Mouse (Mus musculus): ENCODE results near the gene Lypd6b.
A peak's percentile ranks its signal among the peaks of the same experiment; 100 is the strongest.

Gene Lypd6b

DNA sequence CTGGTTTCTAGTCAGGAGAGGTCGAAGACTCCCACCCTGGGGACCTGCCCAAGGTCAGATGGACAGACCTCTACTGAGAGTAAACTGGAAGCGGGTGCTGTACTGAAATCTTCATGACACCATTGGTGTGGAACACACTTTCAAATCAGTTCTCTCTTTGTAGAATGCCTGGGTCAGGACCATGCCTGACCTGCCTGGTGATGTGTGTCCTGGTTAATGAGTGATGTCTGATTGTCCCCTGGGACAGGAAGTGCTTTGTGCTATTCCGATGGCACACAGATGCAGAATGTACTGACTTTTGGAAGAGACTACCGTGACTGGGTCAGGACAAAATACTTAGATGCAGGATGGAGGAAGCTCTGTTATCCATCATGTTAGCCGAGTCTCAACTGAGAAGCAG lies 17.0 kb upstream of the Lypd6b start:
- DNase-seq (ENCODE audit: low spot score in 2 of 2): no peak

DNA sequence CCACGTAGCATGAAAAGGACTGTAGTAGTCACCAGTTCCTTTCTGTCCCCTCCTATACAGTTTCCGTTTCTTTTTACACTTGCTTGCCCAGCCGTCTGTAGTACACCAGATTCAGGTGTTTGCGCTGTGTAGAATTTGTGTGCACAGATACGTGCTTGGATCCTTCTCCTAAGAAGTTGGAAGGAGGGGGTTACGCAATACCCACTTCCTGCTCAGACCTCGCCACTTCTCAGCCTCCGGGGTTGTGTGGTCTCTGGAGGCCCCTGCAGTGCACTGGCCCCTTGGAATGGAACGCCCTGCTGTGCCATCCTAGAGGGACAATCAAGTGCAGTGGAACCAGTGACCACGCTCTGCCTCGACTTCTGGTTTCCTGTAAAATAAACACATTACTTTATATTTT lies 16.3 kb upstream of the Lypd6b start:
- no peak for DNase-seq (ENCODE audit: low spot score in 2 of 2)

DNA sequence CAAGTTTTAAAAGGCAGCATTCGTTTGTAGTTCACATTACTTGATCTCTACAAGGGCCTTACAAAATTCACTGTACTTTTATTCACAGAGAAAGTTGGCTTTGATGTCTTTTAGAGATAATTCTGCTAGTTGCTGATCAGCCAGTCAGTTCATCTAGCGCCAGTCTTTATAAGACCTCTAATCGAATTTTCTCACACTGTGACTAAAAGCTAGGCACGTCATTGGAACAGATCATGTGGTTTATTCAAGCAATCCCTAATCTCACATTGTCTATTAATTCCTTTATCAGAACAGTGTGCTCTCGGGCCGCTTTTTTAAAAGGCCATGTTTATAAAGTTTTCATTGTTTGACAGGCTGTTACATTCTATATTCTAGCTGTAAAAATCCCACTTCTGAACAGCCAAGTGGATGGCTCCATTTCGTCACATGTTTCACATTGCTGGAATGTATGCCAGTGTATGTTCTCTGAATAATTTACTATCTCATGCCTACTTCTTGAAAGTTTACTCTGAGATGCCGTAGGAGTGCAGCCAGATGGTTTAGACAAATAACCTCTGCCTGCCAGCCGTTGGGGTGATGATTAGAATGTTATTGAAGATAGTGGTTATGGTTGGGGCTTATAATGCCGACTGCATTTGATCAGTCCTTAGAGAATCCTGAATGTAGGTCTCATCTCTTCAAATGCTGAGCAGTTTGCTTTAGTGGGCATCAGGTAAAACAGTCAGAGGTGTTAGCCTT lies 14.1 kb upstream of the Lypd6b start:
- no peak for DNase-seq (ENCODE audit: low spot score in 2 of 2)

DNA sequence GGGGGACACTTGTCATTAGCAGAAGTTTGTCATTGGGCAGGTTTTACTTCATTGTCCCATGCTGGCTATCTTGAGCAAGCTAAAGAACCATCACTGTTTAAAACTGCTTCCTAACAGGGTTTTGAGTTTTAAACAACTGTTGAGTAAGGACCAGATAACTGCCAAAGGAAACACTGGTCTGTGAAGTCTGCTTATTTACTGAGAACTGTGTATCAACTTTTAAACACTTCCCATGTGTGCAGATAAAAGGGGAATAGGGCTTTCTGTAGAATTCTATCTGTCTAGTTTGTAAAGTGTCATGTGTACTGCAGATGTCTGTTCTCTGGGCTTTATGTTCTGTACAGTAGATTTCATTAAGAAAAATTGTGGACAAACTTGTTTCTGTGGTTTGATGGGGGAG lies 13.3 kb upstream of the Lypd6b start:
- DNase-seq (ENCODE audit: low spot score in 2 of 2): no peak

DNA sequence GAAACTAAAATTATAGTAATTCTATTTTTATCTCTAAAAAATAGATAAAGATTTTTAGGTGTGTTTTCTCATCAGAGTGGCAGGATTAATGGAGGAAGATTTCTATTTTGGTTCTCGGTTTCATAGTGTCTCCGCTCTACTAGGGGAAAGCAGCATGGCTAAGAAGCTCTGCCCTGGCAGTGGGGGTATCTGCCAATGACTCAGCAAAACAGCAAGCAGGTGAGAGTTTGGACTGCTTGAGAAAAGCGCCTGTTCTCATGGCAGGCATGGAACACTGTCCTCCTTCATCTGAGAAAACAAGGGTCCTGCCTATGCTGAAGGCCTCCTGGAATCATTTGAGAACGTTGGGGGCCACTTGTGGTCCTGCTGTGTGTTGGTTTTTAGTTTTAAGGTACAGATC lies 12.3 kb upstream of the Lypd6b start:
- DNase-seq (ENCODE audit: low spot score in 2 of 2): no peak

DNA sequence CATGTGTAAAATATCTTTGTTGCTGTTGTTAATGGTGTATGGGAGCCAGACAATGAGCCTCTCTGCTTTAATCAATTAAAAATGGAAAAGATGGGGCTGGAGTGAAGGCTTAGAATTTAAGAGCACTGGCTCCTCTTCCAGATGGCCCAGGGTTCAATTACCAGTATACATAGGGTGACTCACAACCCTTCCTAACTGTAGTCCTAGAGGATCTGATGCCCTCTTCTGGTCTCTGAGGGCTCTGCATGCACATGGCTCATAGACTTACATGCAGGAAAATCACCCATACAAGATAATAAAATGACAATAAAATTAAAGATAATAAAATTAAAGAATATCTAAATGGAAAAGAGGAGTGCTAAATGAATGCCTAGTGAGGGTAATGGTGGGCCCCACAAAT lies 11.8 kb upstream of the Lypd6b start:
- DNase-seq (ENCODE audit: low spot score in 2 of 2): no peak

DNA sequence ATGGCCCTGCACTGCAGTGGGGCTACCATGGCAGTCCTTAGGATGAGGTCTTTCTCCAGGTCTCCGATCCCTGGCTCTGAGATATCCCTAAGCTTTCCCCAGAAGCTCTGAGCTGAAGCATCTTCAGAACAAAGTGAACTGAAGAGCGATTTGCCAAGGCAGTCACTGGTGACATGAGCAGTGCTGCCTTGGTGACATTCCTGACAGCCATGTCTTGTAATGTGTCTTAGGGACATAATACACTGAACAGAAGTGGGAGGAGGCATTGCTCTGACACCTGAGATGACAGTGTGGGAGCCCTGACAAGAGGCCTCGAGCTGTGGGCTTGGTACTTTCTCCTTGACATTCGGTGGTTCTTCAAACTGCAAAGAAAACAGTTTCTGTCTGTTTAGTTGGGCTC lies 11.1 kb upstream of the Lypd6b start:
- DNase-seq (ENCODE audit: low spot score in 2 of 2): no peak

DNA sequence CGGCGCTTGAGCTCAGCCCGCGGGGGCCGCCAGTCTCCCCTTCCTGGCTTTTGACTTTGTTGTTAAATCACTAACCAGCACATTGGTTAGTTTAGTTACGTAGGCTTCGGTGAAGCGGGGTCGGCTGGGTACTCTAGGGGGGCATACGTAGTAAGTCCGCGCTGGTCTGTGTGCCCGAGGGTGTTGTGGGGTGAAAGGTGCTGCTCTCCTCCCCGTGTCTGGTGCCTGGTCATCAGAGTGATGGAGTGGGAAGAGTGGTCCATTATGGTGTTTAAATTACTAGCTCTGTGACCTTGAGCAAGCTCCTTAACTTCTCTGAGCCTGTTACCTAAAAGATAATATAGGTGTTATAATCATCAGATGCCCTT lies 547 bp downstream of the Lypd6b start:
- no peak for DNase-seq (ENCODE audit: low spot score in 2 of 2)

DNA sequence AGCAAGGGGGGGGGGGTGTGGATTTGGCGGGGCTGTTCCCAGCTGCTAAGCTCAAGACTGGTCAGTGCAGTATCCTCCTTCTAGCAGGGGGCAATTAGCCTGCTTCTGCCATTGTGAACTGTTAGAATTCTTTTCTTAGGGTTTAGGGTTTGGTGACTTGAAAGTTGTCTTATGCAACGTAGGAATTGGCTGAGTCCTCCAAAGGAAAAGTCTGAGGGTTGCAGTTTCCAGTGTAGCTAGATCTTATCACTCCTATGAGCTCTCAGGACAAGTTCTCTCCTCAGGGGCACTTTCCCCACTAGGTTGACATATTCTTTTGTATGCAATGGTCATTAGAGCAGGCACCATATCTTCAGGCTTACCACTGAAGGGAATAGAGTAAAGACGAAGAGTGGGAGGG lies 1.2 kb downstream of the Lypd6b start:
- no peak for DNase-seq (ENCODE audit: low spot score in 2 of 2)

DNA sequence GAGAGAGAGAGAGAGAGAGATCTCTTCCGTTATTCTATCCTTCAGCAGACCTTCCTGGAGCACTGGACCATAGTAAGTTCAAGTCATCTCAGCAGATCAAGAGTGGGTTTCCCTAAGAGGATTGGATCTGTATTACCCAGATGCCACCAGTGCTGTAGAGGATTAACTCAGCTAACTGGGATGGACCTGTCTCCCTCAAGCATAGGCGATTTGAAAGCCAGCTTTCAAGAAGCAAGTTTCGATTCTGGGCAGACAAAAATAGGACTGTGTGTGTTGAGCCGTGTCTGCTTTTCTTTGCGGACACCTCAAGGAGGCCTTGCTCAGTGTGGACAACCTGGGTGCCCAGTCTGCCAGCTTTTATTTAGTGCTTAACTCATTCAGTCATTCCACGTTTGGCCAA lies 1.6 kb downstream of the Lypd6b start:
- no peak for DNase-seq (ENCODE audit: low spot score in 2 of 2)

DNA sequence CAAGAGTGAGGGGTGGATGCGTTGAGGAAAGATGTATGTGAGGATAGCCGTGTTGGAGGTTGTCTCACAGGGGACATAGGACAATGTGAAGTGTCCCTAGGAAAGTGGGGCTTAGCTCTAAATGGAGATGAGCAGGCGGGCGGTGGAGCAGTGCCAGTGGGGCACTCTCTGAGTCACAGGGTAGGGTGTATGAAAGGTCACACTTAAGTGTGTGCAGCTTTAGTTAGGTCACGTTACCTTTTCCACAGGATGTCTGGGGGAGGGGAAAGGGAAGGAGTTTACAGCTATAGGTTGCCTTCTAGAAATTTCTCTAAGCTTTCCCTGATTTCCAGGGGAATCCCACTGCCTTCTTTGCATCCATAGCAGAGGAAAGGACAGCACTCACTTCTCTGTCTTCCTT lies 2.0 kb downstream of the Lypd6b start:
- no peak for DNase-seq (ENCODE audit: low spot score in 2 of 2)

DNA sequence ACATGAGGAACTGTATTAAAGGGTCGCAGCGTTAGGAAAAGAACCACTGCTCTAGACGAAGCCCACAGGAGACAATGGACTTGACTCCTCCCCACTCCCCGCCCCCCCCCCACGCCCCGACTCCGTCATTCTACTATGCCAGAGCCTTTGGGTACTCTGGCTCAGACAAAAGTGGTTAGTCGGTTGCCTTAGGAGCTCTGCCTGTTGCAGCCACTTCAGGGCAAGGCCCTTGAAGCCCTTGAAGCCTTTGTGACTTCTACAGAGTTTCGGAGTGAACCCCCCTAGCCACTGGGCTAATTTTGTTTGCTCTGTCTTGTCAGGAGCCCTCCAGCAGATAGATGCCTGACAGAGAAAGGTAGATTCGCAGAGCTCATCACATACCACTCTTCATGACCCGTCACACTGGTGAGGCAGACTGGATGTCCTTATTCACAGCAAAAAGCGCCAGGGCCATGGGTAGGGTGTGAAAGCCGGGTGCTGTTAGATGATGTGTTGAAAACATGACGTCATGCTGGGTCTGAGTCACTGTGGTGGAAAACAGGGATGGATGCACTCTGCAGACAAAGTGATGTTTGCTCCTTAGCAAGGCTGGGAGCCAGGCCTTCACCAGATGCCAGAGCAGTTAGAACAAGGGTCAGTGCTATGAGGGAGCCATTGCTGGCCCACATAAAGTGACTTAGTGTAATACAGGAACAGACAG lies 10.1 kb downstream of the Lypd6b start:
- no peak for DNase-seq (ENCODE audit: low spot score in 2 of 2)

DNA sequence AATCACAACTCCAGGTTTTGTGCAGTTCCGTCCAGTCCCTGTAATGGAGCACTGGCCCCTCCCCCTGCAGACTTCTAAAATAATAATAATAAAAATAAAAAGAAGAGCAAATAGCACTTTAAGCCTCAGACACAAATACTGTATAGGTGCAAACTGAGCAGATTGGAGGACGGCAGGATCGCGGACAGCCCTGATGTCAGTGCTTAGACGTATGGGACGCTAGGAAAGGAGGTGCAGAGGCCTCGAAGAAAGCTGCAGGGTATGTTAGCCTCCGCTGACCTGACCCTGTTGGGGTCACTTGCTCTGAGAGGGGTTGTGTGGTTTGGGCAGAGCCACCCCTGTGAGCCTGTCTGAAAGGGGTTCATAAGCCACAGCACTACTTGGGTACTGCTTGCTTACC lies 17.0 kb downstream of the Lypd6b start:
- DNase-seq (ENCODE audit: low spot score in 2 of 2): no peak

DNA sequence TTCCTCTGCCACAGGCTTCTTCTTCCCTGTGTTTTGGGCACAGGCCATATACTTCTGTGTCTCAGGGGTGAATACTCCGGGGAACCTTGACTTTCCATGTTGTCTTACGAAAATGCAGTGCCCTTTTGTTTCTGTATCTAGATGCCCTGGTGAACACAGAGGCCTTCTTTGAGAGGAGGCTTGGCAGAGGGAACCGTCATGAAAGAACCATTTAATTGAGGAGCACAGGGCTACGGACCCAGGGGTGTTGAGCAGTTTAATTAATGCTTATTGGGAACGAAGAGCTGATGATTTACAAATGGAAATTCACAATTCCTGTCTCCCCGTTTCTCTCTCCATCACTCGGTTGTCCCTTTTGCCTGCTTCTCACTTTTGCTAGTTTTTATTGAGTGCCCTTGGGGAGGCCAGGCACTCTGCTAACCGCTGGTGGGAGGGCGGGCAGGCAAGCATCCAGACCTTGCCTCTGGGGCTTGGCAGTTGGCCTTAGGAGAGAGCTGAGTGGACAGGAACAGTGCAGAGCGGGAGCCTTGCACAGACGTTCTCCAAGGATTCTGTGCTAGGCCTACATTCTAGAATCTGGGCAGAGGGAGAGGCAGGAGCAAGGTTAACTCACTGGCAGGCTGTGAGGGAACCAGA lies 18.4 kb downstream of the Lypd6b start:
- DNase-seq (ENCODE audit: low spot score in 2 of 2): peak in 1 of 2 experiments; percentile 24

DNA sequence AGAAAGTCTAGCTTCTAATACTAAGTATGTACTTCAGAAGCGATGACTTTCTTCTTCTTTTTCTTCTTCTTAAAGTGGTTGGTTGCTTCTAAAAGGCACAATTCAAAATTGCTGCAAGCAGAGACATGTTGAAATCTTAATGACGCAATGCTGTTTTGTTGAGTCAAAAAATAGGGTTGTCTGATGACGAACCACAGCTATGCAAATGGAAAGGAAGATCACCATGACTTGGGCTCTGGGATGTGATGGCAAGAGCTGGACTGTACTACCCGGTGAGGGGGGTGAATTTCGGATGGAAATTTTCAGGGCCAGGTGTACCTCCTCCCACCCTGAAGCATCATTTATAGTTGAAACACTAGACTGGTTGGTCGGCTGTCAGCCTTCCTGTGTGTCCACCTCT lies 22.0 kb downstream of the Lypd6b start:
- DNase-seq (ENCODE audit: low spot score in 2 of 2): no peak

DNA sequence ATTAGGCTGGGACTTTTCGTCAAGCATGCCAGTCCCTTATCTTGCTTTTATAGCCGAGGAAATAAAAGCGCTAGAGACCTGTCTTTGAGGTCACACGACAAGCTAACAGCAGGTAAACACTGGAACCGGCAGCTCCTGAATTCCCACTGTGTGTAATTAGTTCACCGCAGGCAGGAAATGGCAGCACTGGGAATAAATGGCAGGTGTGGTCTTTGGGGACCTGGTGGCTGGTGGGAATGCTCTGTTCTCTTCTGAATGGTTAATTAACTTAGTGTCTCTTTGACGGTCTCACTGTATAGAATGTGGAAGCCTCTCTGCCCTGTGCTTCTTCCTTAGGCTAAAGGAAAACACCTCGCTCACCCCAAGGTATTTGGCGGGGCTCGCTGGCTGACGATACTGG lies 23.9 kb downstream of the Lypd6b start:
- DNase-seq (ENCODE audit: low spot score in 2 of 2): no peak

DNA sequence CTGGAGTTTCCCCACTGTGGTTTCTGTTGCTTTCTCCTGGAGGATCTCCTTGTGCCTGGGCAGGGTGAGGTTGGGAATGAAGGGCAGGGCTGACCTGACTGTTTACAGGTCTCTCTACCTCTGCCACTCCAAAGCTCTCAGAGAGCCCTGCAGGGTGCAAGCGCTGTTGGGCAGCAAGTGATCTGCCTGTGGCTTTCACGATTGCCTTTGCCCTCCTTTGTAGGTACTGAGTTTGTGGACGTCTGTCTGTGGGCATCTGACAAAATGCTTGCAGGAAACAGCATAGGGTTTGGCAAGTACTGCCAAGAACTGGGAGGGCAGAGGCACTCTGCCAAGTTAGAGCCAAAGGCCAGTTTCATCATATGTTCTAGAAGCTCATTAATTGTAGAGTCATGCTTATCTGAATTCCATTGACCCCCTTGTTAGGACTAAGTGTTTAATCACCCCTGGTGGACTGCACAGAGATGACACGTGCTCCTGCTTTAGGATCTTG lies 24.4 kb downstream of the Lypd6b start:
- DNase-seq (ENCODE audit: low spot score in 2 of 2): peak in 1 of 2 experiments; percentile 22

DNA sequence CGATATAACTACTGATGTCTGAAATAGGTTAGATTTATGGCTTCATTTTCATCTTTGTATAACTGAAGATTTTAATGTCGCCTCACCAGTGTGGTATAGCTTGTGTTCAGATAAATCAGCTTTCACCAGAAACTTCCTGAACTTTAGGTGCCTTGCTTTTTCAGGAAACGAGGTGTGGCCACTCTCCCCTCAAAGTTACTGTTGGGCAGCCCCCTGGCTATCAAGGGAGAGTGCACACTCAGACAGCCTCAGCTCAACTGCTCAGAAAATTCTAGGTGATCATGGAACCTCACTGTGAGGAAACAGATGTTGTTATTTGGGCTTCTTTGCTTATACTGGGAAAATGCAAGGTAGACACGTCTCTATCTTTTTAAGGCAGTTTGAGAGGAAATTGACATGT lies 25.7 kb downstream of the Lypd6b start:
- DNase-seq (ENCODE audit: low spot score in 2 of 2): no peak

DNA sequence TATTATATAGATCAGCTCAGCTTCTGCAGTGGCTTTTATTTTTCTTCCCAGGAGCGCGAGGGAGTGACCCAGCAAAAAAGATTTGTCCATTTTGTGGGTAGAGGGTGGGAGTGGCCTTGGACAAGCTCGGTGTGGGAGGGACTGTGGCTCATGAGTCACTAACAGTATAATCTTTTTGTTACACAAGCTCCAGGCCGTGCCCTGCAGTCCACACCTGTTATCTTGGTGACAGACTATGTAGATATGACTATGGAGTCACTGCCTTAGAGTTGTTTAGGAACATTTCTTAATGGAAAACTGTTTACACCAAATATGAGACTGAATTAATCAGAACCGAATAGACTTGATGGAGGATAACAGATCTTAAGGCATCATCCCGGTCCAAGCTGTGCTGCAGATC lies 26.5 kb downstream of the Lypd6b start:
- no peak for DNase-seq (ENCODE audit: low spot score in 2 of 2)

DNA sequence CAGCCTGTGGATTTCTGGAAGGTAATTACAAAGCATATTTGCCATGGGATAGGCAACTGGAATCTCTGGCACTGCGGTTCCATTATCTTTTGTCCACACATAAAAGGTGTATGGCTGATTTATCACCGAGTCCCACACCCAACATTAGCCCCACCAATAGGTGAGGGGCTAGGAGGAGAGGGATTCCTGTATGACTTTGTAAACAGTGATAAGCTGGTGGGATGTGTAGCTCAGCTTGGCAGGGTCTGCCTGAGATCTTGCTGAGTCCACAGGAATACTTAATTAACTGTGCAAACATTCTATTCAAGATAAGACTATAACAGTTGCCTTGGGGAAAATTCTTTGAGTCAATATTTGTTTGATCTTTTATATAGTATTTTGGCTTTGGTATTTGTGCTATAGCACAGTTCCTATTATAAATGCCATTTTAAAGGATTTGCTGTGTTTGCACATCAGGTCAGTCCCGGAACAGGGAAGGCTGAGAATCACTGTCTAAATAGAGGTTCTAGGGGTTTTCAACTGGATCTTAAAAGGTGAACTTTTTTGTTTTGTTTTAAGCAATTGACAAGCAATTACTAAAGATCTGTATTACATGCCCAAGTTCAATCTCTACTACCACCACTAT lies 28.3 kb downstream of the Lypd6b start:
- DNase-seq (ENCODE audit: low spot score in 2 of 2): no peak

DNA sequence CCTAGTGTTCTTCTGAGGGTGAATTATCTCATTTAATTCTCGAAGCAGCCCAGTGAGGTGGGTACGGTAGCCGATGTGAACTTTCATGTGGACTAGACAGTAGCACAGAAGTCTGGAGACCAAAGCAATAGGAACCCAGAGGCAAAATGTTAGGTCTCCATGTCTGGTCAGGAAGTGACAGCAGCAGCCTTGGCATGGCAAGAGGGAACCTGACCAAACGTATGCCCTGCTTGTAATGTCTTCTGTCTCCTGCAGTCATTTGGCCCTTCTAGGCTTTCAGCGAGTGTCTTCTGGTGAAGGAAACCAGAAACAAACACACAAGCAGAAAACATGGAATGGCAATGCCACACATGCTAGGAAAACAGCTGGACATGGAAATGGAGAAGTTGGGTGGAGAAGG lies 29.1 kb downstream of the Lypd6b start:
- no peak for DNase-seq (ENCODE audit: low spot score in 2 of 2)

DNA sequence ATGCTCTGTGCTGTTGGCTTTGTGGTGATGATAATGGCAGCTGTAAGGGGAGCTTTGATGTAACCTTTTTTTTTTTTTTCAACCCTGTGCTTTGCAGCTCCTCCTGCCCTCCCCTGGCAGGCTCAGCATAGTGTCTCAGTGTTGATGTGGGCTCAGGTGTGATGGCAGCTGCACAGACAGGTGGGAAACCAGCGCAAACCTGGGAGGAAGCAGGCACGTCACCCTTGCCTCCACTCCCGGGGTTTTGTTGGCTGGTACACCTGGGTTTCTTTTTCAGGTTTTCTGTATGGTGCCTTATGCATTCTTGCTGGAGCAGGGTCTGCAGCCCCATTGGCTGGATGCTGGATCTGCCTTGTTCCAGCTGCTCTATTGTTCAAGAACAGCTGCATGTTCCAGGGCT lies 29.7 kb downstream of the Lypd6b start:
- no peak for DNase-seq (ENCODE audit: low spot score in 2 of 2)

DNA sequence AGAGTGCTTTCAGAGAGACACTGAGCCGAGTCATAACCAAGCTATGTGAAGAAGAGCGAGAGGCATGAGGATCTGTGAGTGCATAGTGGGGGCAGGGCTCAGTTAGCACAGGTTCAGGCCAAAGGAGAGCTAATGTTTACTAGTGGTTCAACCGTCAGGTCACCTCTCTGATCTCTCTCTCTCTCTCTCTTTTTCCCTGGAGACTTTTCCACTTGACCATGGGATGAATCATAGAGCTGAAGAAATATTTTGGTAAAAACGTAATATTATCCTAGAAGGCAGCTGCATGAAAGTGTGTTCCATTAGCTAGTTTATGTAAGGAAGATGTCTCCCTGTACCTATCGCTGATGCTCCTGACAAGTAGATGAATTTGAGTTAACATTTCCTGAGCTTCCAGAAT lies 30.6 kb downstream of the Lypd6b start:
- DNase-seq (ENCODE audit: low spot score in 2 of 2): no peak

All from cerebellum, postnatal 4 days (tissue).